Mouse (Mus musculus): ENCODE data around the gene Anp32a. TPM values are rescaled to one million over a fixed set of nuclear protein-coding genes. Genes with fewer than 3 reads are reported as not detected.
A peak's percentile ranks its signal among the peaks of the same experiment; 100 is the strongest.

Anp32a gene
- 149 and 186 TPM in 2 replicates for polyA plus RNA-seq (2016; fragmentation: Nextera tagmentation; extraction: Ambion mirVana)

DNA sequence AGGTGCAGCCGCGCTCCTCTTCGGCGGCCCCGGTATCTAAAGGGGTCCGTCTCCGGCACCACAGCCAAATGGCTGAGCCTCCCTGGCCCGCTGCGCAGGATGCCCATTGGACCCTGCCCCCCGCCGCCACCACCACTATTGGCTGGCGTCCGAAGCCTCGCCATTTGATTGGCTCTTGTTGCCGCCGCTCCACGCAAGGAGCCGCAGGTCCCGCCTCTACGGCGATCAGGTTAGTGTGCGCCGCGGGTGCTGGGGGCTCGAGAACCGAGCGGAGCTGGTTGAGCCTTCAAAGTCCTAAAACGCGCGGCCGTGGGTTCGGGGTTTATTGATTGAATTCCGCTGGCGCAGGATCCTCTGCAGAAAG, at the start of gene Anp32a:
TSS of gene Anp32a (plus strand) at position 171 of the 364 bp plus-strand sequence.
- peak; percentile 91 for ATAC-seq (ENCODE audit: low FRiP score, low read depth)
- WGBS: under 1% methylated on average over 34 of the region's 34 CpGs

DNA sequence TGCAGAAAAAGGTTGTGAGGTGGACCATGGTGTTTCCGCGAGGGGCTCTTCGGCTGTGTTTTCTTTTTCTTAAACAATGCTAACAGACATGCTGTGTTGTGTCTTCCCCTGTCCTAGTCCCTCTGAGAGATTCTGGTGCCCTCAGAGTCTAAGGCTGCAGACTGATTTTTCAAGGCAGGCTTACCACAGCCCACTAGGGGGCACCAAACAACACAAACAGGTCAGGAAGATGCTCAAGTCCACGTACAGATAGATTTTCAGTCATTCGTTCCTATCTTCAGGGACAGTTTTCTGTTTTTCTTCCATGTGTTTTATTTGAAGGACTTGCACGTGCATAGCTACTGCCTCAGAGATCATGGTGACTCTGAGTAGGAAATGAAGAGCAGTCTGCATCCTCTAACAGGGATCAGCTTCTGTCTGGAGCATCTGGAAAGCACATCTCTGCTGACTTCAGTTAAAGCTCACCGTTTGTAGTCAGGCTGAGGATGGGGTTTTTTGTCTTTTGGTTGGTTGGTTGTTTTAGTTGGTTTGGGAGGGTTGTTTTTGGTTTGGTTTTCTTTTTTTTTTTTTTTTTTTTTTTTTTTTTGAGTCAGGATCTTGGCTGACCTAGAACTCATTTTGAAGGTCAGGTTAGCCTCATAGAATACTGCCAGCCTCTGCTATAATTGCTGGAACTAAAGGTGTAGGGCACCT, 45.9 kb upstream of the Anp32a start:
- no peaks in the 10 kb centered on the region for H3K36me3 ChIP-seq
- H3K9ac ChIP-seq: no peak overlapping the region
- no peak for ATAC-seq (ENCODE audit: low FRiP score, low read depth)
- 37% methylated on average over 7 of the region's 7 CpGs for WGBS
- H3K9me3 ChIP-seq: no peaks in the 10 kb centered on the region
- no peak overlapping the region for H3K4me3 ChIP-seq
- H3K27ac ChIP-seq: no peak overlapping the region
- H3K4me1 ChIP-seq: no peaks in the 10 kb centered on the region
- H3K27me3 ChIP-seq (replicated peaks): no peaks in the 10 kb centered on the region
- H3K4me2 ChIP-seq (replicated peaks): no peak overlapping the region

More for the DNA sequence above, at the start of gene Anp32a:
- H3K9ac ChIP-seq: peak within 1 kb of the TSS; percentile 97
- H3K36me3 ChIP-seq: no peaks in the 10 kb centered on the region
- no peaks in the 10 kb centered on the region for H3K27me3 ChIP-seq (replicated peaks)
- no peaks in the 10 kb centered on the region for H3K9me3 ChIP-seq
- H3K27ac ChIP-seq: peak within 1 kb of the TSS; percentile 96
- peak within 1 kb of the TSS; percentile 83 for H3K4me2 ChIP-seq (replicated peaks)
- peak within 1 kb of the TSS; percentile 89 for H3K4me3 ChIP-seq
- peaks cover 29% of the 10 kb centered on the region for H3K4me1 ChIP-seq

DNA sequence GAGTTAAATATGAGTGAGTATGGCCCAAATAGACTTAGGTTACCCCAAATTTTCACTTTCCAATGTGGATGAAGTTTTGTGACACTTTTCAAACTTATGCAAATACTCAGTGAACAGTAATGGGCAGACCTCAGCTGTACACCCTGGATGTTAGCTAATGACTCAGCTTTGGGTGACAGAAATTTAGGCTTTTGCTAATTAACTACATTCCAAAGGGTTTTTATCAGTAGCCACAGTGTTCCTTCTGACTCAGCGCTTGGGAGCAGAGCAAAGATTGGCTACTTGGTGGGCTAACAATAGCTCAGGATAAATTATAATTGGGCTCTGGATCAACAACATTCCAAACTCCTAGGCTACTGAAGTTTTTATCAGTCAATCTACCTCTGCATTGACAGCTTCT, 44.2 kb upstream of the Anp32a start:
- ATAC-seq (ENCODE audit: low FRiP score, low read depth): no peak
- H3K36me3 ChIP-seq: no peaks in the 10 kb centered on the region
- 57% methylated on average over 1 of the region's 1 CpGs for WGBS

GRCm38 (mm10) chr9:62315556-62315955, 25.5 kb upstream of the Anp32a start:
- Histone ChIP-seq H3K27me3 (replicated peaks) (no peaks in the 10 kb centered on the region), H3K9me3 (no peaks in the 10 kb centered on the region), H3K4me1 (no peaks in the 10 kb centered on the region), H3K4me3 (no peak overlapping the region), H3K27ac (no peak overlapping the region), H3K9ac (no peak overlapping the region), H3K36me3 (no peaks in the 10 kb centered on the region), H3K4me2 (replicated peaks) (no peak overlapping the region)
- ATAC-seq (ENCODE audit: low FRiP score, low read depth): no peak
- 88% methylated on average over 6 of the region's 6 CpGs for WGBS

More for the DNA sequence above, 44.2 kb upstream of the Anp32a start:
- Histone ChIP-seq H3K4me3 (no peak overlapping the region), H3K9me3 (no peaks in the 10 kb centered on the region), H3K4me1 (no peaks in the 10 kb centered on the region), H3K9ac (no peak overlapping the region), H3K27ac (no peak overlapping the region), H3K27me3 (replicated peaks) (no peaks in the 10 kb centered on the region), H3K4me2 (replicated peaks) (no peak overlapping the region)

DNA sequence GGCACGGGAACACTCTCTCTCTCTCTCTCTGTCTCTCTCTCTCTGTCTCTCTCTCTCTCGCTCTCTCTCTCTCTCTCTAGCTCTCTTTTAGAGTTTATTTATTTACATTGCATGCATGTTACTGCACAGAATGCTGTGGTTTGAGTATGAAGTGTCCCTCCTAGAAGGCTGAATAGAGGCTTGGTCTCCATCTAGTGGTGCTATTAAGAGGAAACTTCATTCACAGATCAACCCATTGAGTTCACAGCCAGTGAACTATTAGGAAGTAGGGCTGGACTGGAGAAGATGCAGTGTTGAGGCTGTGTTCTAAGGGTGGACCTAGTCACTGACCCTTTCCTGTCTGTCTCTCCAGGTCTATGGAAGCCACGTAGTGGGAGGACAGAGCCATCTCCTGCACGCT, 22.4 kb upstream of the Anp32a start:
- Histone ChIP-seq H3K4me2 (replicated peaks) (no peak overlapping the region), H3K9ac (no peak overlapping the region), H3K36me3 (no peaks in the 10 kb centered on the region), H3K27ac (no peak overlapping the region), H3K9me3 (no peaks in the 10 kb centered on the region), H3K4me3 (no peak overlapping the region), H3K4me1 (no peaks in the 10 kb centered on the region), H3K27me3 (replicated peaks) (no peaks in the 10 kb centered on the region)
- WGBS: 87% methylated on average over 4 of the region's 4 CpGs
- ATAC-seq (ENCODE audit: low FRiP score, low read depth): no peak

DNA sequence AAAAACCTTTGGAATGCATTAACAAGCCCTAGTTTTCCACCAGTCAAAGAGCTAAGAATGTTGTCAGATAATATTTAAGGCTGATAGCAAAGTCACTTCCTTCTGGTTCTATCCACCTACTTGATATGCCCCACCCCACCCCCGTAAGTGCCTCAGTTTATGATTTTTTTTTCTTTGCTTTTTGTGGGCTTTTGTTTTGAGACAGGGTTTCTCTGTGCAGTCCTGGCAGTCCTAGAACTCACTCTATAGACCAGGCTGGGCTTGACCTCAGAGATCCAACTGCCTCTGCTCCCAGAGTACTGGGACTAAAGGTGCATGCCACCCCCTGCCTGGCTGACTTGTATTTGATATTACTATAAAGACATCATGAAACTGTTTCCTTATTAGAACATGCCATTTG, 17.3 kb upstream of the Anp32a start:
- H3K4me2 ChIP-seq (replicated peaks): no peak overlapping the region
- H3K27me3 ChIP-seq (replicated peaks): no peaks in the 10 kb centered on the region
- no peak for ATAC-seq (ENCODE audit: low FRiP score, low read depth)
- 88% methylated on average over 1 of the region's 1 CpGs for WGBS
- H3K36me3 ChIP-seq: no peaks in the 10 kb centered on the region
- no peak overlapping the region for H3K9ac ChIP-seq
- no peaks in the 10 kb centered on the region for H3K4me1 ChIP-seq
- H3K9me3 ChIP-seq: no peaks in the 10 kb centered on the region
- H3K4me3 ChIP-seq: no peak overlapping the region
- H3K27ac ChIP-seq: no peak overlapping the region

GRCm38 (mm10) chr9:62325965-62326364, 15.1 kb upstream of the Anp32a start:
- Histone ChIP-seq H3K27me3 (replicated peaks) (no peaks in the 10 kb centered on the region), H3K9me3 (no peaks in the 10 kb centered on the region), H3K4me3 (no peak overlapping the region), H3K4me2 (replicated peaks) (no peak overlapping the region), H3K36me3 (no peaks in the 10 kb centered on the region), H3K4me1 (no peaks in the 10 kb centered on the region), H3K9ac (no peak overlapping the region), H3K27ac (no peak overlapping the region)
- no peak for ATAC-seq (ENCODE audit: low FRiP score, low read depth)
- WGBS: 71% methylated on average over 3 of the region's 3 CpGs

DNA sequence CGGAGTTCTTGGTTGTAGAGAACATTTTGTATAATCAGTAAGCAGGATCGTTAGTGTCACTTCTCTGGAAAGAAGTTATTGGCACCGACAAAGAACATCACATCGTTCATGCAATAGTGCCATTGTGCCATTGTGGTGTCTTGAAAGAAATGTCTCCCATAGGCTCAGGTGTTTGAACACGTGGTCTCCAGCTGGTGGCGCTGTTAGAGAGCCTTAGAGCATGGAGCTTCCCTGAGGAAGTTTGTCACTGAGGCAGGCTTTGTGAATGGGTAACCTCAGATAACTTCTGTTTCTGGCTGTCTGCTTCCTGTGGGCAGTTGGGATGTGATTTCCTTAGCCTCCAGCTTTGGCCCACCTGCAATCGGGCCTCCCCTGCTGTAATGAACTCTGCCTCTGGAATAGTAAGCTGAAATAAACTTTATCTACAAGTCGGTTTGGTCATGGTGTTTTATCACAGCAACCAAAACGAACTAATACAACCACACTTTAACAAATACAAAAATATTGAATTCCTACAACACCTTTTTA, 6.7 kb upstream of the Anp32a start:
- Histone ChIP-seq H3K27ac (no peak overlapping the region), H3K36me3 (no peaks in the 10 kb centered on the region), H3K27me3 (replicated peaks) (no peaks in the 10 kb centered on the region), H3K9me3 (peaks cover 3% of the 10 kb centered on the region; the same call in 1 of the 2 replicates), H3K4me3 (no peak overlapping the region), H3K9ac (no peak overlapping the region), H3K4me2 (replicated peaks) (no peak overlapping the region), H3K4me1 (peaks cover 7% of the 10 kb centered on the region; the same call in 1 of the 2 replicates)
- ATAC-seq (ENCODE audit: low FRiP score, low read depth): no peak
- 92% methylated on average over 9 of the region's 9 CpGs for WGBS

DNA sequence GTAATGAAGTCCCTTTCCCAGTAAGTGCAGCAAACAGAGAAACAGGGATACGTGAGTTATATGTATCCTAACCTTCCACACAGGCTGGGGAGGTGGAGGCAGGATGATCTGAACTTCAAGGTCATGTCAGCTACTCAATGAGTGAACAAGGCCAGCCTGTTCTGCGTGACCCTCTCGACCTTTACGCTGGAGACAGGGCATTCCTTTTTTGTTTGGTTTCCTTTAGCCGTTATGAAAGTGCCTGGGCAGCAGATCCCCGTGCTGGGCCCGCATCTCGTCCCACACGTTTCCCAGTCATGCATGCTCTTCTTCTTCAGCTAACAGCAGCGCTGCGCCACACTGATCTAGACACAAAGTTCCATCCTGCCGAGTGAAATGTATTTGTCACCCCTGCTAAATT, 5.7 kb upstream of the Anp32a start:
- no peak overlapping the region for H3K27ac ChIP-seq
- H3K4me2 ChIP-seq (replicated peaks): no peak overlapping the region
- WGBS: 44% methylated on average over 12 of the region's 12 CpGs
- H3K36me3 ChIP-seq: no peaks in the 10 kb centered on the region
- no peak overlapping the region for H3K4me3 ChIP-seq
- no peaks in the 10 kb centered on the region for H3K27me3 ChIP-seq (replicated peaks)
- peaks cover 12% of the 10 kb centered on the region; the same call in 1 of the 2 replicates for H3K4me1 ChIP-seq
- no peak for ATAC-seq (ENCODE audit: low FRiP score, low read depth)
- peaks cover 3% of the 10 kb centered on the region; the same call in 1 of the 2 replicates for H3K9me3 ChIP-seq
- H3K9ac ChIP-seq: no peak overlapping the region

- Histone ChIP-seq H3K36me3 (no peaks in the 10 kb centered on the region), H3K4me3 (no peak overlapping the region), H3K27ac (no peak overlapping the region), H3K9ac (no peak overlapping the region), H3K27me3 (replicated peaks) (no peaks in the 10 kb centered on the region), H3K9me3 (peaks cover 3% of the 10 kb centered on the region; the same call in 1 of the 2 replicates), H3K4me2 (replicated peaks) (no peak overlapping the region), H3K4me1 (peaks cover 12% of the 10 kb centered on the region; the same call in 1 of the 2 replicates)
- no peak for ATAC-seq (ENCODE audit: low FRiP score, low read depth)
- 75% methylated on average over 4 of the region's 4 CpGs for WGBS
Observed at GRCm38 (mm10) chr9:62337924-62338635, 3.0 kb upstream of the Anp32a start.

GRCm38 (mm10) chr9:62338636-62339191, 2.4 kb upstream of the Anp32a start:
- Histone ChIP-seq H3K4me1 (peaks cover 12% of the 10 kb centered on the region; the same call in 1 of the 2 replicates), H3K9me3 (peaks cover 3% of the 10 kb centered on the region; the same call in 1 of the 2 replicates), H3K27ac (no peak overlapping the region), H3K4me3 (no peak overlapping the region), H3K36me3 (no peaks in the 10 kb centered on the region), H3K27me3 (replicated peaks) (no peaks in the 10 kb centered on the region), H3K4me2 (replicated peaks) (no peak overlapping the region), H3K9ac (no peak overlapping the region)
- 78% methylated on average over 9 of the region's 9 CpGs for WGBS
- no peak for ATAC-seq (ENCODE audit: low FRiP score, low read depth)

Measured in neural tube, embryonic 12.5 days (tissue).